Mouse (Mus musculus) G1E (cell line): ENCODE results near the gene Pcdh8.

Experiments used
- CTCF ChIP-seq: IDR thresholded peaks from 2 replicates; pipeline ENCODE4 v1.5.1; 2012; ENCODE audit warnings: low read depth, low read length, inconsistent platforms, mixed read lengths
- GATA1 ChIP-seq: IDR thresholded peaks from 2 replicates; pipeline ENCODE4 v1.6.1; 2012; ENCODE audit warnings: borderline replicate concordance, low read length, inconsistent platforms, mixed read lengths
- POLR2AphosphoS5 ChIP-seq: IDR thresholded peaks from 2 replicates; pipeline ENCODE4 v1.6.1; 2012; ENCODE audit warnings: low read depth, low read length, inconsistent platforms; ENCODE audit not compliant: insufficient replicate concordance
- TAL1 ChIP-seq: conservative IDR thresholded peaks from 2 replicates; pipeline ENCODE4 v1.6.1; 2012; ENCODE audit warnings: low read depth, low read length, inconsistent platforms, mixed read lengths

- TF ChIP-seq GATA1, result no peak
- TF ChIP-seq CTCF, result no peak
- no peak for TF ChIP-seq POLR2AphosphoS5
- no peak for TF ChIP-seq TAL1
Observed at GRCm38 (mm10) chr14:79768996-79769395, 2.1 kb downstream of the Pcdh8 start.
